ENCODE assay signal across 15 mouse cellular contexts in the genomic region with DNA sequence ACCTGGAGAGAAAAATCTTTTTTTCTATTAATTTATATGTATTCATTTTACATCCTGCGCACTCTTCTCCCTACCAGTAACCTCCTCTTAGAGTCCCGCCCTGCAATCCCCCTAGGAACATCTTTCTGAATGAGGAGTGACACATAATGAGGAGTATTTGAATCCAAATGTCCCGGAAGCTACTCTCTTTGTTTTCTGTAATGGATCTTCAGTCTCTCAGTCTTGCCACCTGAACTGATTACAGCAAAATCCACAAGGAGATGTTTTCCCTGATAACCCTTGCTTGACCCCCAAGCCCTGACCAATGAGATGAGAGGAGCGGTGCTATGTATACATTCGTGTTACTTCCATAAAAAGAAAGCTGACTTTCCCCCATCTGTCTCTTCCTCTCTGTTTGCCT.
"Had no signal": no experiment of that assay in that cellular context is flagged by ENCODE, and none has a peak within 500 bp of the region (broad histone marks: within the 10 kb centered on the region; RNA-seq: fewer than 3 reads in every experiment).

No protein-coding gene starts in this region.

- H3K36me3 ChIP-seq: lung, embryonic 15.5 days; midbrain, embryonic 13.5 days; midbrain, embryonic 15.5 days; neural tube, embryonic 12.5 days; stomach, embryonic 15.5 days had no signal

- H3K9ac ChIP-seq: lung, embryonic 15.5 days; midbrain, embryonic 13.5 days; midbrain, embryonic 15.5 days; neural tube, embryonic 12.5 days; stomach, embryonic 15.5 days had no signal

- H3K9me3 ChIP-seq: lung, embryonic 15.5 days; midbrain, embryonic 13.5 days; midbrain, embryonic 15.5 days; neural tube, embryonic 12.5 days; stomach, embryonic 15.5 days had no signal

- H3K4me1 ChIP-seq: lung, embryonic 15.5 days; megakaryocyte, embryonic 14.5 days; midbrain, embryonic 13.5 days; midbrain, embryonic 15.5 days; neural tube, embryonic 12.5 days; stomach, embryonic 15.5 days had no signal

- H3K4me3 ChIP-seq: lung, embryonic 15.5 days; megakaryocyte, embryonic 14.5 days; midbrain, embryonic 13.5 days; midbrain, embryonic 15.5 days; neural tube, embryonic 12.5 days; stomach, embryonic 15.5 days had no signal

- H3K27ac ChIP-seq: lung, embryonic 15.5 days; macrophage; midbrain, embryonic 13.5 days; midbrain, embryonic 15.5 days; neural tube, embryonic 12.5 days; stomach, embryonic 15.5 days; stomach, postnatal 0 days had no signal

- DNase-seq: lung, adult 2 months; lung, postnatal 14 days; lung, postnatal 36 days; right cerebral cortex, postnatal 14 days; thymus, adult 2 months; thymus, postnatal 25 days; thymus, postnatal 4 days had no signal
